Mouse (Mus musculus): ENCODE measurements around the gene Rbfox2. TPM values are rescaled to one million over a fixed set of nuclear protein-coding genes. Genes with fewer than 3 reads are reported as not detected.
"Not testable (repeated sequence)": the region's sequence is repeated elsewhere in the genome, so short reads cannot be mapped to it uniquely, and the experiment has no call there.

The Rbfox2 gene
- polyA plus RNA-seq, 1 experiment from 2014 or later = 78.4 TPM

DNA sequence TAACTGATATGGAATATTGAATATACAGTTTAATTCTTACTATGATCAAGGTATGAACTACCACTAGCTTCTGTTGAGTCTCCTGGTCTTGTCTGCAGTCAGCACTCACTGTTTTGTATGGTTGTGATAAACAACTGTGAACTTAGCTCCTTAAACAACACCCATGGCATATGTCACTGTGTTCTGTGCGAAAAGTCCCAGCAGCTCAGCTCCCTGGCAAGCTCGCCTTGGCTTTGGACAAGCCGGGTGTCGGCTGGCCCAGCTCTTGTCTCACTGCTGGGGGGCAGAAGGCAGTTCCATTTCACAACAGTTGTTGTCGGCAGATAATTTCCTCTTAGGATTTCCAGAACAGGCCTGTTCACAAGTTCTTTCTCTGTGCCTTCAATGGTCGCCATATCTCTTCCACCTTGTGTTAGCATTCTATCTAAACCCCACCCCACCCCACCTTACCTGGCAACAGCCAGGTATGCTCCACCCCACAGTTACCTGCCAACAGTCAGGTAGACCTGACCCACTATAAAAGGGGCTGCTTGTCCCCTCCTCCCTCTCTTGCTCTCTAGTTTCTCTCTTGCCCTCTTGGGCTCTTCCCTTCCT, 241.4 kb downstream of the Rbfox2 start:
- 85% methylated on average over 6 of the region's 6 CpGs for WGBS
- no peaks in the 10 kb centered on the region for H3K27me3 ChIP-seq
- no peak overlapping the region for H3K4me2 ChIP-seq
- H3K4me1 ChIP-seq (replicated peaks) = 0 out of 2 replicates have a peak, but pooled peaks cover 5% of the 10 kb centered on the region
- no peaks in the 10 kb centered on the region for H3K9me3 ChIP-seq
- H3K27ac ChIP-seq = no peak overlapping the region
- no peaks in the 10 kb centered on the region for H3K36me3 ChIP-seq
- H3K4me3 ChIP-seq (replicated peaks) = no peak overlapping the region
- H3K9ac ChIP-seq (replicated peaks) = no peak overlapping the region
- no peak for ATAC-seq (ENCODE audit: insufficient number of reproducible peaks, insufficient read depth, low FRiP score, low TSS enrichment, low read depth)

DNA sequence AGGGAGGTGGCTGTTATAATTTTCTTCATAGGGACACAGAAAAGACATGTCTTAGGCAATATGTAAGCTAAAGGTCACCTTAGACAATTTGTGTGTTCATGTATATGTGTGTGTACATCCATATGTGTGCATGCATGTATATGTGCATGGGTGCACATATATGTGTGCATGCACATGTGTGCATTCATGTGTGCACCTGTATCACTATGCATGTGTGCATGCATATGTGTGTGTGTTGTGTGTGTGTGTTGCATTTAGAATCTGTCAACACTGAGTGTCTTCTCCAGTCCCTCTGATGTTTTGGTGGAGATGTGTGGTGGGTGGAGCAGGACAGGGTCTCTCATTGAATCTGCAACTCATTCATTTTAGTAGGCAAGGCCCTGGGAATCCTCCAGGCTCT, 244.1 kb downstream of the Rbfox2 start:
- no peak for ATAC-seq (ENCODE audit: insufficient number of reproducible peaks, insufficient read depth, low FRiP score, low TSS enrichment, low read depth)
- Histone ChIP-seq H3K9ac (replicated peaks) (no peak overlapping the region), H3K27ac (no peak overlapping the region)

DNA sequence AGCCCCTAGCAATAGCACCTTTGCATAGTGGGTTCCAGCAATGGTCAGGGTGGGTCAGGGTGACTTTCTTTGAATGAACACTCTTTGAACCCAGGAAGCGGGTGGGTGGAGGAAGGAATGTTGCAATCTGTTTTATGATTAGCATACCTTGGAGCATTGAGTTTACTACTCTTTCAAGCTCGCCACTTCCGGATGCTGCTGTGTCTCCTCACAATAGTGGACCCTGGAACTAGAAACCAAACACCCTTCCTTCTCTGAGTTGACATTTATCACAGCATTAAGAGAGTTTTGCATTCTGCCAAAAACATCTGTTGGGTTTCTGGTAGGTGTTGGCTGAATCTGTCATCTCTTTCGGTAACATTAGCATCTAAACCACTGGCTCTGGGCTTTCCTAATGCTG, 247.4 kb downstream of the Rbfox2 start:
- H3K9ac ChIP-seq (replicated peaks); H3K27me3 ChIP-seq; H3K27ac ChIP-seq; H3K36me3 ChIP-seq; H3K4me3 ChIP-seq (replicated peaks); H3K9me3 ChIP-seq; H3K4me2 ChIP-seq; ATAC-seq (ENCODE audit: insufficient number of reproducible peaks, insufficient read depth, low FRiP score, low TSS enrichment, low read depth); H3K4me1 ChIP-seq (replicated peaks): not testable (repeated sequence)
- 87% methylated on average over 4 of the region's 4 CpGs for WGBS

More for the DNA sequence above, 244.1 kb downstream of the Rbfox2 start:
- no peak overlapping the region for H3K4me2 ChIP-seq
- H3K27me3 ChIP-seq = no peaks in the 10 kb centered on the region
- 0 out of 2 replicates have a peak, but pooled peaks cover 2% of the 10 kb centered on the region for H3K9me3 ChIP-seq
- H3K4me3 ChIP-seq (replicated peaks) = no peak overlapping the region
- H3K4me1 ChIP-seq (replicated peaks) = 0 out of 2 replicates have a peak, but pooled peaks cover 5% of the 10 kb centered on the region
- H3K36me3 ChIP-seq = no peaks in the 10 kb centered on the region

DNA sequence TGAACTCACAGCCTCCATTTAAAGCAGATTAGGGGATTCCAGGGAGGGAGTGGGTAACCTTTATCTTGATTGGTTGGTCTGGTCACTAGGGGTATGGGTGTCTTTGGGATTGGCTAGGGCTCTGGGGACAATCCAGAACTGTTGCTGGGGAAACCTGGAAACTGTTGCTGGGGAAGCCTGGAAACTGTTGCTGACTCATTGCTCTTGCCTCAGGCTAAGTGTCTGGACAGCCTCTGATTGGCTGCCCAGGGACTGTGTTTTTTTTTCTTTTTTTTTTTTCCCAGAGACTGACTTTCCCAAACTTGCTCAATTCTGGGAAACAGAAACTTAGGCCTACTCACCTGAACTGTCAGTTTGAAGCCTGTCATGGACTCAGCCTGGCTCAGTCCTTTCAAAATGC, 248.2 kb downstream of the Rbfox2 start:
- Histone ChIP-seq H3K27ac (no peak overlapping the region), H3K4me3 (replicated peaks) (no peak overlapping the region), H3K9ac (replicated peaks) (no peak overlapping the region), H3K36me3 (no peaks in the 10 kb centered on the region), H3K27me3 (no peaks in the 10 kb centered on the region), H3K4me1 (replicated peaks) (0 out of 2 replicates have a peak, but pooled peaks cover 8% of the 10 kb centered on the region), H3K9me3 (0 out of 2 replicates have a peak, but pooled peaks cover 2% of the 10 kb centered on the region), H3K4me2 (no peak overlapping the region)
- no peak for ATAC-seq (ENCODE audit: insufficient number of reproducible peaks, insufficient read depth, low FRiP score, low TSS enrichment, low read depth)

DNA sequence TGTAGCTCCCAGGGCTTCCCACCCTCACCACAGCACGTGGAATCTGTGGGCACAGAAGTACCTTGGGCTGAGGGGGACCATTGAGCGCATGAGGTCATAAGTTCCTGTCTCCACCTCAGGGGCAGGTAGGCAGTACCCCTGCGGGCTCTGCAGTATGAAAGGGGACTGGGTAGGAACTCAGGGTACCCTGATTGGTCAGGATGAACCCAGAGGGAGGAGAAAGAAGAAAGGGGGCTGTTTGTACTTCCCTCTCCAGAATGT, 250.1 kb downstream of the Rbfox2 start:
- no peaks in the 10 kb centered on the region for H3K36me3 ChIP-seq
- no peaks in the 10 kb centered on the region for H3K27me3 ChIP-seq
- H3K9me3 ChIP-seq = 0 out of 2 replicates have a peak, but pooled peaks cover 2% of the 10 kb centered on the region
- H3K4me3 ChIP-seq (replicated peaks) = no peak overlapping the region
- WGBS = 58% methylated on average over 3 of the region's 3 CpGs
- H3K4me1 ChIP-seq (replicated peaks) = 0 out of 2 replicates have a peak, but pooled peaks cover 3% of the 10 kb centered on the region
- ATAC-seq (ENCODE audit: insufficient number of reproducible peaks, insufficient read depth, low FRiP score, low TSS enrichment, low read depth) = 0 out of 2 replicates have a peak, but pooled peaks have one; percentile 42
- H3K4me2 ChIP-seq = no peak overlapping the region
- no peak overlapping the region for H3K27ac ChIP-seq
- H3K9ac ChIP-seq (replicated peaks) = no peak overlapping the region

DNA sequence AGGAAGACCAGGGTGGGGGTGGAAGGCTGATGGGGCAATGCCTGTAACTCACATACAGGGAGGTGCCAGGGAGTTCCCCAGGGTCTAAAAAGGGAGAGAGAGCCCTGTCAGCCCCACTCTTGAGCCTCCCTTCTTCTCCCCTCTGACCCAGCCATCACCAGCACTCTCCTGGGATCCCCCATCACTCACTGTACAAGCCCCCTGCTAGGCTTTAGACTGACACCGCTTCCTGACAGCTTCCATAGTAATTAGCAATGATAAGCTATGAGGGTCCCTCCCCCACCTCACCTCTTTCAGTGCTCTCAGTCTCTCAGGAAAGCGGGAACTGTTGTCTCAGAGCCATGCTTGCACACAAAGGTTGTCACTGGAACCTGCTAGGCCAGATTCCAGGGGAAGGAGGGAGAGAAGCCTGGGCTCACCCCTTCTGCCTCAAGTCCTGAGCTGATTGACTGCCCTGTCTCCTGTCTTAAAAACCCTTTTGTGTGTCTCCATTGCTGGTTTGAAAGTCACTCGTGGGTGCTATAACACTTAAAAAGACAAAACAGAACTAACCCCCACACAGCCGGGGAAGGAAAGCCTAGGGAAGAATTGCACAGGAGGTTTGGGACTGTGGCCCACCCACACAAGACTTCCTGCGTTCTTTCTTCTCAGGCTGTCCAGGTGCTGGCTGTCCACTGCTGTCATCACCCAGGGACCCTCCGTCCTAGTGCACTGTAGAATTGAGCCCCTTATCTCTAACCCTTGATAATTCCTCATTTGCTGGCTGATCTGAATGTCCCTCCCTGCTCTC, 250.6 kb downstream of the Rbfox2 start:
- no peak overlapping the region for H3K4me2 ChIP-seq
- 0 out of 2 replicates have a peak, but pooled peaks cover 3% of the 10 kb centered on the region for H3K4me1 ChIP-seq (replicated peaks)
- H3K4me3 ChIP-seq (replicated peaks) = no peak overlapping the region
- 45% methylated on average over 6 of the region's 6 CpGs for WGBS
- H3K36me3 ChIP-seq = no peaks in the 10 kb centered on the region
- H3K9me3 ChIP-seq = 0 out of 2 replicates have a peak, but pooled peaks cover 2% of the 10 kb centered on the region
- no peak overlapping the region for H3K9ac ChIP-seq (replicated peaks)
- H3K27ac ChIP-seq = no peak overlapping the region
- ATAC-seq (ENCODE audit: insufficient number of reproducible peaks, insufficient read depth, low FRiP score, low TSS enrichment, low read depth) = no peak
- H3K27me3 ChIP-seq = no peaks in the 10 kb centered on the region

DNA sequence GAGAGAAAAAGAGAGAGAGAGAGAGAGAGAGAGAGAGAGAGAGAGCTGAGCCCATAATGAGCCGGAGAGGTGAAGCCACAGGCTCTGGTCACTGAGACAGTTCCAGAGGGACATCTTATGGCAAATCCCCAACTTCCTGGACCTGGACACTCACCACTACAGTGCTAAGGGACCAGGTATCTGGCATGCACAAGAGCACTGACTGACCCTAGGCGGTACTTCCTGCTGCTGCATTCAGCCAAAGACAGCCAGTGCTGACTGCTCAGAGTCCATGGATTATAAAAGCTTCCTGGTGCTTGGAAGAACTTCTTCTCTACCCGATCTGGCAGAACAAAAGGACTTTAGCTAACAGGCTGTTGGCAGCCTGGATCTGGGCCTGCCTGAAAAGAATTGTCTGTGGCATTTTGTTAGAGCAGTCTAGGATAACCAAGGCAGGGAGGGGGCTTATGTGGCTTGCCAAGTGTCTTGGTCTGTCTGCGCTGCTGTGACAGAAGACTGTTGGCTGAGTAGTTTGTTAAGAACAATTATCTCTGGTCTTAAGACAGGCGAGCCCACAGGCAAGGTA, 252.1 kb downstream of the Rbfox2 start:
- WGBS = 72% methylated on average over 5 of the region's 5 CpGs
- H3K9me3 ChIP-seq = 0 out of 2 replicates have a peak, but pooled peaks cover 2% of the 10 kb centered on the region
- no peak overlapping the region for H3K4me2 ChIP-seq
- H3K27me3 ChIP-seq = no peaks in the 10 kb centered on the region
- no peaks in the 10 kb centered on the region for H3K36me3 ChIP-seq
- no peak overlapping the region for H3K27ac ChIP-seq
- 0 out of 2 replicates have a peak, but pooled peaks cover 3% of the 10 kb centered on the region for H3K4me1 ChIP-seq (replicated peaks)
- ATAC-seq (ENCODE audit: insufficient number of reproducible peaks, insufficient read depth, low FRiP score, low TSS enrichment, low read depth) = no peak
- no peak overlapping the region for H3K4me3 ChIP-seq (replicated peaks)
- no peak overlapping the region for H3K9ac ChIP-seq (replicated peaks)

DNA sequence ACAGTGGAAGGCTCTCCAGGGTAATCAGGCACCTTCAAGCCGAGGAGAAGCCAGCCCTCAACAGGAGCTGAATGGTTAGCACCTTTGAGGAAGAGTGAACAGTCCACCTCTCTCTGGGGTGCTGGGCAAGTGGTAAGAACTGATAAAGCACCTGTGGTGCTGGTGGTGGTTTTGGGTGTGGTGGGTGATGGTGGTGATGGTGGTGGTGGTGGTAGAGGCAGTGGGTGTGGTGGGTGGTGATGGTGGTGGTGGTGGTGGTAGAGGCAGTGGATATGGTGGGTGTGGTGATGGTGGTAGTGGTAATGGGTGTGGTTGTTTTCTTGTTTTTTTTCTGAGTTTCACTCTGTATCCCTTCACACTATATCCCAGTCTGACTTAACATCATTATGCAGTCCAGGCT, 253.8 kb downstream of the Rbfox2 start:
- Histone ChIP-seq H3K9me3 (no peaks in the 10 kb centered on the region), H3K4me3 (replicated peaks) (no peak overlapping the region), H3K4me2 (no peak overlapping the region), H3K27me3 (no peaks in the 10 kb centered on the region), H3K36me3 (no peaks in the 10 kb centered on the region), H3K4me1 (replicated peaks) (0 out of 2 replicates have a peak, but pooled peaks cover 3% of the 10 kb centered on the region), H3K9ac (replicated peaks) (no peak overlapping the region), H3K27ac (no peak overlapping the region)
- no peak for ATAC-seq (ENCODE audit: insufficient number of reproducible peaks, insufficient read depth, low FRiP score, low TSS enrichment, low read depth)
- 83% methylated on average over 1 of the region's 1 CpGs for WGBS

DNA sequence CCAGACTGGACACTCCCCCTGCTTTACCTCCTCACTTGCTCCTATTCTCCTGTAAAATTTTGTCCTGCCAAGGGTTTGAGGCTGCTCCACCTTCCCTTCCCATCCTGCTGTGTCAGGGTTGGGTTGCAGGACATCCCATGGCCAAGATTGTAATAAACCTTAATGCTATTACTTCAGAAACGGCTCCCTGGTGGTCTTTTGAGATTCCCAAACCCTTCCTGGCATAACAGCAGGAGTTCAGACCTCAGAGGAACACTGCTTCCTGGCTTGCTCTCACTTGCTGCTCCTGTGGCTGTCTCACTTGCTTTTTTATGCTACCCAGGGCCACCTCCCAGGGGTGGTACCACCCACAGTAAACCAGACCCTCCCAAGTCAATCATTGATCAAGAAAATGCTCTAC, 254.6 kb downstream of the Rbfox2 start:
- H3K9ac ChIP-seq (replicated peaks) = no peak overlapping the region
- H3K9me3 ChIP-seq = no peaks in the 10 kb centered on the region
- H3K27me3 ChIP-seq = no peaks in the 10 kb centered on the region
- WGBS = 36% methylated on average over 1 of the region's 1 CpGs
- H3K4me1 ChIP-seq (replicated peaks) = 0 out of 2 replicates have a peak, but pooled peaks cover 3% of the 10 kb centered on the region
- H3K4me2 ChIP-seq = no peak overlapping the region
- H3K4me3 ChIP-seq (replicated peaks) = no peak overlapping the region
- H3K36me3 ChIP-seq = no peaks in the 10 kb centered on the region
- no peak overlapping the region for H3K27ac ChIP-seq
- no peak for ATAC-seq (ENCODE audit: insufficient number of reproducible peaks, insufficient read depth, low FRiP score, low TSS enrichment, low read depth)

DNA sequence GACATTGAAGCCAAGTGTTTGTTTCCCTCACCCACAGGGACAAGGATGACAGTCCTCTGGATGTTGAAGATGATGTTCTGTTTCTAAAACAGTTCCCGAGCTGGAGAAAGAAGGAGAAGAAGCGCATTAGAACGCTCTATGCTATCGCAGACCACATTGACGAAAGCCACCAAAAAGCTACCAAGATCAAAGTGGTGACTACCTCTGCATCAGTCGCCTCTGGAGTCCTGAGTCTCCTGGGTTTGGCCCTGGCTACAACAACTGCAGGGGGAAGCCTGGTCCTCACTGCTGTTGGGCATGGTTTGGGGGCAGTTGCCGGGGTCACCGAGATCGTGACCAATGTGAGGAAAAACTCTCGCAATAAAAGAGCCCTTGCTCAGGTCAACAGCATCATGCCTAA, 256.2 kb downstream of the Rbfox2 start, which contains the start of gene Mb:
Gene Mb, minus strand, starts transcription at position 101 of the 400 bp plus-strand sequence.
- no peaks in the 10 kb centered on the region for H3K27me3 ChIP-seq
- H3K4me2 ChIP-seq = no peak within 1 kb of the TSS
- H3K27ac ChIP-seq = no peak within 1 kb of the TSS
- H3K36me3 ChIP-seq = no peaks in the 10 kb centered on the region
- no peak for ATAC-seq (ENCODE audit: insufficient number of reproducible peaks, insufficient read depth, low FRiP score, low TSS enrichment, low read depth)
- 91% methylated on average over 10 of the region's 10 CpGs for WGBS
- no peaks in the 10 kb centered on the region for H3K9me3 ChIP-seq
- H3K9ac ChIP-seq (replicated peaks) = no peak within 1 kb of the TSS
- no peak within 1 kb of the TSS for H3K4me3 ChIP-seq (replicated peaks)
- H3K4me1 ChIP-seq (replicated peaks) = 0 out of 2 replicates have a peak, but pooled peaks cover 3% of the 10 kb centered on the region

DNA sequence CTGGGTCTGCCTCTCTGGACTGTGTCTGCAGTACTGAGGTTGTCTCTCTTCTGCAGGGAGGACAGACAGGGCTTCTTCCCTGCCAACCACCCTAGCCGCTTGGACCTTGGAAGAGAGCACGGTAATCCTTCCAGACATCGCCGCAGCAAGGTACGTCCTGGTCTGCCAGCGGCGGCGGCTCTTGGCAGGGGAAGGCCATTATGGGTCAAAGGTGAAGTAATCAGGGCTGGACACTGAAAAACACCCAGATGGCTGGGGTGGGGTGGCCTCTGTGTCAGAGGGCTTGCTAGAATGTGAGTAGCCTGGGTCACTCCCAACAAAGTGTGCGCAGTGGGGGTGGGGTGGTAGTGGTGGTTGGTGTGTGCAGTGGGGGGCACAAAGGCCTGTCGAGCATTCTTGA, 261.2 kb downstream of the Rbfox2 start:
- Histone ChIP-seq H3K9ac (replicated peaks) (no peak overlapping the region), H3K36me3 (no peaks in the 10 kb centered on the region), H3K4me2 (no peak overlapping the region), H3K4me3 (replicated peaks) (no peak overlapping the region), H3K27me3 (no peaks in the 10 kb centered on the region), H3K4me1 (replicated peaks) (0 out of 2 replicates have a peak, but pooled peaks cover 9% of the 10 kb centered on the region), H3K27ac (no peak overlapping the region), H3K9me3 (no peaks in the 10 kb centered on the region)
- WGBS = 27% methylated on average over 10 of the region's 10 CpGs
- ATAC-seq (ENCODE audit: insufficient number of reproducible peaks, insufficient read depth, low FRiP score, low TSS enrichment, low read depth) = no peak
